Mouse (Mus musculus): ENCODE measurements around the gene Pcdh7. TPM values are rescaled to one million over a fixed set of nuclear protein-coding genes. Genes with fewer than 3 reads are reported as not detected.

Gene Pcdh7
- polyA plus RNA-seq, 1 experiment from 2014 or later, result 16.8 TPM

DNA sequence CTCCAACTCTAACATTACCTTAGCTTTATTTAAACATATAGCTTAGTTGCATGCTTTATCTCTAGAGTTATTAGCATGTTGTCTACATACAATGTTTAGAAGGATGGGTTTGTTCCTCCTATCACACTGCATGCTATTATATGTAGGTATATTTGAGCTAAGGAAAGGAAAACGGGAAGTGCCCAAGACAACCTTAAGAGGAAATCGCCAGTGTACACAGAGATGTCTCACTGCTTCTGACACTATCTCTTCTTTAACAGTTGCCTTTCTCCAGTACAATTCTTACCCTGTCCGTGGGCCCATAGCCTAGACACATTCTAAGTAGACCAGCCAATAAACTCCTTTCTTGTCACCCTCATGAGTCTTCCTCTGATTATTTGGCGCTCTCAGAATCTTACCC is 62.8 kb downstream of the Pcdh7 start:
- 94% methylated on average over 4 of the region's 4 CpGs for WGBS
- ATAC-seq (ENCODE audit: low FRiP score), result no peak
- H3K4me1 ChIP-seq, result no peaks in the 10 kb centered on the region
- H3K9me3 ChIP-seq (replicated peaks), result no peaks in the 10 kb centered on the region
- no peak overlapping the region for H3K27ac ChIP-seq
- no peak overlapping the region for H3K4me2 ChIP-seq (replicated peaks)
- H3K9ac ChIP-seq, result no peak overlapping the region
- H3K27me3 ChIP-seq, result no peaks in the 10 kb centered on the region
- no peaks in the 10 kb centered on the region for H3K36me3 ChIP-seq
- no peak overlapping the region for H3K4me3 ChIP-seq

DNA sequence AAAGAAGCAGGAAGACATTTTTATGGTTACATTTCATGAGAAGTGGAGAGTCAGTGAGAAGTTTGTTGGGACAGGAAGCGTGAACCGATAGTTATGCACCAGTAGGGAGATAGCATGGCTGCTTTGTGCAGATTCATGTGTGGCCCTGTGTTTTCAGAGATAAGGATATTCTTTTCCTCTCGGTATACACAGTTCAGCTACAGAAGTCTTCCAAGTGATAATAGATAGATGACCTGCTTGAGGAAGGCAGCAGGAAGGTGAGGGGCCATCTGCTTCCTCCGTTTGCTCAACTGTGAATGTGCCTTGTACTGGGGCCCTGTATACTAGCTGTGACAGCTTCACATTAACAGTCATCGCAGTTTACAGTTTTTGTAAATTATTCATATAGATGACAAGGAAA is 64.2 kb downstream of the Pcdh7 start:
- H3K27ac ChIP-seq, result no peak overlapping the region
- no peaks in the 10 kb centered on the region for H3K9me3 ChIP-seq (replicated peaks)
- ATAC-seq (ENCODE audit: low FRiP score), result no peak
- H3K27me3 ChIP-seq, result no peaks in the 10 kb centered on the region
- no peak overlapping the region for H3K4me2 ChIP-seq (replicated peaks)
- WGBS, result 81% methylated on average over 5 of the region's 5 CpGs
- no peak overlapping the region for H3K9ac ChIP-seq
- no peaks in the 10 kb centered on the region for H3K4me1 ChIP-seq
- no peak overlapping the region for H3K4me3 ChIP-seq
- H3K36me3 ChIP-seq, result no peaks in the 10 kb centered on the region

DNA sequence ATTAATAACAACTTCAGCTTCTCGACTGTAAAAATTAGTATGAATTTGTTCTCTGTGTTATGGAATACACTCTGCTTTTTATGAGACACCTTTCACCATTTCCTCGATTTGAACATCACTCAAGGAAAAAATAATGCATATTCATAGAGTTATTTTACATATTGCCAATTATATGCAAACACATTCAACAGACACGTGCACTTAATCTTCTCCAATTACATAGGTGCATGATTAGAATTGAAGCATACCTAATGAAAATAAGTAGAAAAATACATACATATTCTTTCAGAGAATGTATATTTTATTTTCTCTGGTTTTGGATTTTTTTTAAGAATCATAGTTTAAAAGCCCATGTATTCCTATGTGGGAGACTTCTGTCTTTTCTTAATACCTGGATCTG is 64.8 kb downstream of the Pcdh7 start:
- no peak overlapping the region for H3K4me2 ChIP-seq (replicated peaks)

DNA sequence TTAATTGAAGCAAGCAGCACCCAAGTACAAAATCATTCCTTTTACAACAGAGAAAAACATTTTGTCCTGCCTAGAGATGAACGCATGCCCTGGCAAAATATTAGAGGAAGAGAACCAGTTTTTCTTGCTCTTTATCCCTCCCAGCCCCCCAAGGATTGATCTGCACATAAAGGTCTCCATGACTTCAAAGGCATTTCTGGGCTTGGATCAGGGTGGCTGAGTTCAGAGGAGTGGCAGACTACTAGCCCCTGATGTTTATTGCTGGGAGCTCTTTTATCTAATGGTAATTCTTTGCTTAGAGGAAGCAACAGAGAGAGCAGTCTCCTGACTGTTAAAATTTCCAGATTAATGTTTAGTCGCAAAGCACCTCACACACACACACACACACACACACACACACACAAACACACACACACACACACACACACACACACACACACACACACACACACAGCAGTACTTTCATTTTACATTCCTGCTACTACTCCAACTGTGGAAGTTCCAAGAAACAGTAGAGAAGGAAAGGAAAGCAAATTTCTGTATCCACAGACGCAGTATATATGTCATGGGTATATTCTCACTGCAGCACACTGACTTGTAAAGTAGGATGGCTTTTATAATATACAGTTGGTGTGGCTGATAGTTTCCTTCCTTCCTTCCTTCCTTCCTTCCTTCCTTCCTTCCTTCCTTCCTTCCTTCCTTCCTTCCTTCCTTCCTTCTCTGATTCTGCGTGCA is 71.2 kb downstream of the Pcdh7 start:
- no peak overlapping the region for H3K27ac ChIP-seq
- H3K4me1 ChIP-seq, result no peaks in the 10 kb centered on the region
- H3K4me2 ChIP-seq (replicated peaks), result no peak overlapping the region
- H3K9ac ChIP-seq, result no peak overlapping the region
- H3K36me3 ChIP-seq, result no peaks in the 10 kb centered on the region
- no peak overlapping the region for H3K4me3 ChIP-seq
- no peaks in the 10 kb centered on the region for H3K9me3 ChIP-seq (replicated peaks)
- ATAC-seq (ENCODE audit: low FRiP score), result no peak
- WGBS, result 50% methylated on average over 3 of the region's 4 CpGs
- H3K27me3 ChIP-seq, result no peaks in the 10 kb centered on the region

More for the DNA sequence above, 64.8 kb downstream of the Pcdh7 start:
- Histone ChIP-seq H3K9me3 (replicated peaks) (no peaks in the 10 kb centered on the region), H3K4me3 (no peak overlapping the region), H3K27me3 (no peaks in the 10 kb centered on the region), H3K27ac (no peak overlapping the region), H3K4me1 (no peaks in the 10 kb centered on the region), H3K9ac (no peak overlapping the region), H3K36me3 (no peaks in the 10 kb centered on the region)
- 73% methylated on average over 3 of the region's 3 CpGs for WGBS
- no peak for ATAC-seq (ENCODE audit: low FRiP score)

DNA sequence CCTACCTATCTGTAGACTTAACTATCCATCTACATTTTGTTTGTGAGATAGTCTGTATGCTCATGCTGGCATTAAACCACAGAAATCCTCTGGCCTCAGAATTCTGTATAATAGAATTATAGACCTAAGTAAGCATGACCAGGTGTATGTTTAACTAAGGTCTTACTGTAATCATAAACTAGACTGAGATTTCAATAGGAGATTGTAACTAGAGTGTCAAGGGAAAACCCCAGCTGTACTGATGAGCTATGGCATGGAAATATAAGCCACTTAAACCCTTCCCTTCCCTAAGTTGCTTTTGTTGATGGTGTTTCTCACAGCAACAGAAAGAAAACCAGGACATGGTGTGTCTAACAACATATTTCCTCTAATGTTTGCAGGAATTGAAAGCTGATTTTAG is 78.6 kb downstream of the Pcdh7 start:
- no peaks in the 10 kb centered on the region for H3K9me3 ChIP-seq (replicated peaks)
- ATAC-seq (ENCODE audit: low FRiP score), result no peak

DNA sequence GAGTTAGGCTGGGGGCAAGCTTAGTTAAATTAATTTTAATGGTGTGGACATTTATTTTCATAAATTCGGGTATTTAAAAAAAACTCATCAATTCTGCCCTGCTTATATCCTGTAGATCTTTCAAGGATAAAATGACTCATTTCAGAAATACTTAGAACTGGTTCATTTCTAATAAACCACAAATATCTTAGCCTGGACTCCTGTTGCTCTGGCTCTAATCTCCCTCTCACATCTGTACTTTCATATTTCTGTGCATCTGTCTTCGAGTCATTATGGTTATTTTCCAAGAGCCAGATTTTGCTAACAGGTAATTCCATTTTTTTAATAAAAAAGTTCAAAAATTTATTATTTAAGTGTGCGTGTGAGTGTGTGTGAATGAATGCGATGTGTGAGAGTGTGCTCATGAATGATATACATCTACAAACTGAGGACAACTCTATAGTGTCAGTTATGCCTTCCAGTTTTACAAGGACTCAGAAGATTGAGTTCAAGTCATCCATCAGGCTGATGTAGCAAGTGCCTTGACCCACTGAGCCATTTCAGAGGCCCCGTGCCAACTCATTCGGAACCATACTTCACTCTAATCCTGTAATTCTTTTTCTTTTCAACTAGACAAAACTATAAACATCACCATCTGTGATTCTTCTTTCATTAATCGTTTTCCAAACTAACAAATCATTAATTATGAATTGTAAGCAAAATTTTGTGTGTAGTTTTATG is 80.3 kb downstream of the Pcdh7 start:
- WGBS, result 86% methylated on average over 7 of the region's 7 CpGs
- no peak for ATAC-seq (ENCODE audit: low FRiP score)
- Histone ChIP-seq H3K4me2 (replicated peaks) (no peak overlapping the region), H3K4me1 (no peaks in the 10 kb centered on the region), H3K36me3 (no peaks in the 10 kb centered on the region), H3K9ac (no peak overlapping the region), H3K27me3 (no peaks in the 10 kb centered on the region), H3K9me3 (replicated peaks) (no peaks in the 10 kb centered on the region), H3K4me3 (no peak overlapping the region), H3K27ac (no peak overlapping the region)

More for the DNA sequence above, 78.6 kb downstream of the Pcdh7 start:
- H3K4me2 ChIP-seq (replicated peaks), result no peak overlapping the region
- H3K27me3 ChIP-seq, result no peaks in the 10 kb centered on the region
- H3K4me3 ChIP-seq, result no peak overlapping the region
- H3K4me1 ChIP-seq, result no peaks in the 10 kb centered on the region
- no peak overlapping the region for H3K9ac ChIP-seq
- no peaks in the 10 kb centered on the region for H3K36me3 ChIP-seq
- H3K27ac ChIP-seq, result no peak overlapping the region

DNA sequence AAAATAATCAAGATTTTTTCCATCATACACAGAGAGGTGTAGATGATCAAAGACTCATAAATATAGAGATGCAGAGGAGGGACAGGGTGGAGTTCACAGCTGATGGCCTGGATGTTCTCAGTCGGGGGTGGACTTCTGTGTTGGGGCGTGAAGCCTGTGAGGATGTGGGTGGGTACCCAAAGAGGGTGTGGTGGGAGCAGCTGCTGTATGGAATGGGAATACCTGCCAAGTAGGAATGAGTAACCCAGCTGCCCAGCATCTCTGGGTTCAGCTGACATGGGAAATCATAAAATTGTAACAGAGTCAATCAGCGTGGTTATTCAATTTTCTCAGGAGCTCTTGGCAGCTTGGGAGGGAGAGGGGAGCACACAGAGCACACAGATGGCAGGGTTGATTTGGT is 85.3 kb downstream of the Pcdh7 start:
- no peak overlapping the region for H3K4me2 ChIP-seq (replicated peaks)
- H3K4me3 ChIP-seq, result no peak overlapping the region
- no peak for ATAC-seq (ENCODE audit: low FRiP score)
- no peaks in the 10 kb centered on the region for H3K36me3 ChIP-seq
- no peaks in the 10 kb centered on the region for H3K4me1 ChIP-seq
- H3K27me3 ChIP-seq, result no peaks in the 10 kb centered on the region
- H3K9me3 ChIP-seq (replicated peaks), result no peaks in the 10 kb centered on the region
- H3K27ac ChIP-seq, result no peak overlapping the region
- 82% methylated on average over 3 of the region's 3 CpGs for WGBS
- H3K9ac ChIP-seq, result no peak overlapping the region

DNA sequence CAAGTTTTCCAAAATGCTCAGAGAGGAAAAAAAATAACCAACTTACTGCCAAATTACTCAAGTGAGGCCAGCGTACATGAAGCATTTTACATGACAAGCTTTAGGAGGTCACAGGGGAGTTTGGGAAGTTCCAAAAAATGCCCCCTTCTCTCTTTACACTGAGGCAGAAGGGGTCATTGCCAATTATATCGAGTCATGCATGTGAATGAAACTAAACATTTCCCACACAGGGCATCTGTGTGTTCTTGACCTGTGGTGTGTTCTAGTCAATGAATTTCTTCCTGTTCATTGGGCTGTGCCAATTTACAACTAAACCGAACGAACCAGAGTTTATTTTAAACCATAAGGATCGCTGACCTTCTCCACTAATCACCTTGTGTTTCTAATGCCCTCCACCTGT is 86.1 kb downstream of the Pcdh7 start:
- Histone ChIP-seq H3K4me3 (no peak overlapping the region), H3K9me3 (replicated peaks) (no peaks in the 10 kb centered on the region), H3K9ac (no peak overlapping the region), H3K4me1 (no peaks in the 10 kb centered on the region), H3K27me3 (no peaks in the 10 kb centered on the region), H3K36me3 (no peaks in the 10 kb centered on the region), H3K4me2 (replicated peaks) (no peak overlapping the region), H3K27ac (no peak overlapping the region)
- no peak for ATAC-seq (ENCODE audit: low FRiP score)
- 85% methylated on average over 5 of the region's 5 CpGs for WGBS

DNA sequence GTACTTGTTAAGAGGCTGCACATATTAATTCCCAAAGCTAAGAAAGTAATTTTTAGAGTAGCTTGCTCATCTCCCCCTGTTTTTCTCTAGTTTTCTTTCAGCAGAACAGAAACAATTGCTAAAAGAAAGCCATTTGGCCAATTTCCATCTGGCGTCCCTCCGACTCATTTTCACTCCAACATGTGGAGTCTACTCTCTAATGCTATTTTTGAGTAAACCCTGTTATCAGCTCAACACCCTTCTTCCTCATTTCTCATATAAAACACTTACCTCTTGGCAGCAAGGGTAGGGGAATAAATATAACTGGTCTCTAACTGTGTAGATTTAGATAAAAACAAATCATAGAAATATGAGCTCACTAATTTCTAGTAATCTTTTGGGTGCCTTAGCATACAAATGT is 89.6 kb downstream of the Pcdh7 start:
- 74% methylated on average over 2 of the region's 2 CpGs for WGBS
- no peak overlapping the region for H3K27ac ChIP-seq
- ATAC-seq (ENCODE audit: low FRiP score), result no peak

DNA sequence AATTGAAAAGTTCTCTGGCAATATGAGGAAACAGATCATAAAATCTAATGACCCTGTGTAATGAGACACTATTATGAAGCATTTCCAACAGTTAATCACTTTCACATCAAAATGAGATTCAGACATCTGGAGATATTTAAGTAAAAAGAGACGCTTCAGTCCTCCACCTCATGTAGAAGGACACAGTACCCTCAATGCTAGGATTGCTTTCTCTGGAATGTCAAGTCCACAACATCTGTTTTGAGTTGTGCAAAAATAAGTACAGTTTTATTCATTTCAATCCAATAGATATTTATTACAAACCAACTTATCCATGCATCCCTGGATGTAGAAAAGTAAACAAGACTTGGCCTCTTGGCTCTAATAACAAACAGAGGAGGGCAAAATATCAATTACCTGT is 92.9 kb downstream of the Pcdh7 start:
- H3K27me3 ChIP-seq, result no peaks in the 10 kb centered on the region
- no peak overlapping the region for H3K9ac ChIP-seq
- no peaks in the 10 kb centered on the region for H3K36me3 ChIP-seq
- WGBS, result 63% methylated on average over 1 of the region's 1 CpGs
- no peaks in the 10 kb centered on the region for H3K9me3 ChIP-seq (replicated peaks)
- ATAC-seq (ENCODE audit: low FRiP score), result no peak
- H3K27ac ChIP-seq, result no peak overlapping the region
- no peak overlapping the region for H3K4me2 ChIP-seq (replicated peaks)
- H3K4me1 ChIP-seq, result no peaks in the 10 kb centered on the region
- H3K4me3 ChIP-seq, result no peak overlapping the region

More for the DNA sequence above, 89.6 kb downstream of the Pcdh7 start:
- H3K4me1 ChIP-seq, result no peaks in the 10 kb centered on the region
- H3K4me2 ChIP-seq (replicated peaks), result no peak overlapping the region
- no peak overlapping the region for H3K9ac ChIP-seq
- no peaks in the 10 kb centered on the region for H3K36me3 ChIP-seq
- no peaks in the 10 kb centered on the region for H3K9me3 ChIP-seq (replicated peaks)
- no peak overlapping the region for H3K4me3 ChIP-seq
- no peaks in the 10 kb centered on the region for H3K27me3 ChIP-seq

DNA sequence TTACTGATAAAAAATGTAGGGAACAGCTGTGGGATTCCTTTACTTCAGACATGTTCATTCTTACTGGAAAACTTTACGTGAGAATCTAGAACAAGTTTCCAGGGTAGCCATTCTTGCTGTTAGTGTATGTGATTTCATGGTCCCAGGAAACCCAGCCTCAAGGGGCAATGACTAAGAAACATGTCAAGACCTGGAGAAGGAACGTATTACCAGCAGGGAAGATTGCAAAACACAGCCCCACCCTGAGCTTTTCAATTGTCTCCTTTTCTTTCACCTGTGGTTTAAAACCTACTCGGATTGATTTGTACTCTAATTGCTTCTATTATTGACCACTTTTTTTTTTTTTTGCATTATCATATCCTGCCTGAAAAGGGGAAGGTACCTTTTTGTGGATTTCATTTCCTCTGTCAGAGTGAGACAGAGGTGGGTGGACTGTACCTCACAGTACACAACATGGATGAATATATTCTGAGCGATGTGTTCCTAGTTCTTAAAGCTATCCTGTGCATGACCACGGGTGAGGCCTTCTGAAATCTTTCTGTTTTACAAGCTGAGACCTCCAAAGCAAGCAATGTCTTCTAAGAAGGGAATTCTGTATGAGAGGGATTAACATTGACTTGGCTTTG is 98.3 kb downstream of the Pcdh7 start:
- H3K27ac ChIP-seq, result no peak overlapping the region
- no peaks in the 10 kb centered on the region; the same call in 1 of the 2 replicates for H3K4me1 ChIP-seq
- H3K9me3 ChIP-seq (replicated peaks), result no peaks in the 10 kb centered on the region
- no peak overlapping the region for H3K4me3 ChIP-seq
- H3K9ac ChIP-seq, result no peak overlapping the region
- H3K4me2 ChIP-seq (replicated peaks), result no peak overlapping the region
- H3K36me3 ChIP-seq, result no peaks in the 10 kb centered on the region
- H3K27me3 ChIP-seq, result no peaks in the 10 kb centered on the region
- 71% methylated on average over 5 of the region's 5 CpGs for WGBS
- ATAC-seq (ENCODE audit: low FRiP score), result no peak

DNA sequence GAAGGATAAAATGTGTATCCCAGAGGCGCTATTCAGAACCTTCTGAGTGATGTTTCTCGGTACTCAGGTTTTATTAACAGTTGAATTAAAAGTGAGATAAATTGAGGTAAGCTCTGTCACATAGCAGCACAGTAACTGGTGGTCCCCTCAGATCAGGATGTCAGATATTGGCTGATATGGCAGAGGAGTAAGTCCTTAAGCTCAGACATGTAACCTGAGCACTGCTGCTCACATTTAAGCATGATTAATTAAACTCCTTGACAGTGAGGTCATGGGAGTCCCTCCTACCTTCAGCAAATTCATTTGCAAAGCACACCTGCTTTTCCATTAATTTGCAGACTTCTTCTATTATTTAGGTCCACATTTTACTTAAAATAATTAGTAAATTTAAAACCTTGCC is 102.0 kb downstream of the Pcdh7 start:
- Histone ChIP-seq H3K4me2 (replicated peaks) (no peak overlapping the region), H3K36me3 (no peaks in the 10 kb centered on the region), H3K9ac (no peak overlapping the region), H3K9me3 (replicated peaks) (no peaks in the 10 kb centered on the region), H3K27me3 (no peaks in the 10 kb centered on the region), H3K4me1 (no peaks in the 10 kb centered on the region; the same call in 1 of the 2 replicates), H3K27ac (no peak overlapping the region), H3K4me3 (no peak overlapping the region)
- WGBS, result 79% methylated on average over 2 of the region's 2 CpGs
- ATAC-seq (ENCODE audit: low FRiP score), result no peak

Measured in hindbrain, embryonic 12.5 days (tissue).